Mouse (Mus musculus): ENCODE results near the gene Fbxw2. TPM values are rescaled to one million over a fixed set of nuclear protein-coding genes. Genes with fewer than 3 reads are reported as not detected.

Fbxw2 gene
- total and polyA plus RNA-seq, 3 experiments: 36.7 to 67.8 (median 61.2) TPM

- in situ Hi-C loops (cut with MboI; ENCODE audit: low pct_ligation_motif_present, low pct_unique_long_range_greater_than_20kb, low sequenced_read_pairs): no loop called here
- Histone ChIP-seq H3K79me2 (replicated peaks; ENCODE audit: control insufficient read depth, extremely low read depth, insufficient read depth, poor library complexity, severe bottlenecking) (no peaks in the 10 kb centered on the region), H3K9ac (ENCODE audit: insufficient read depth, low read depth) (no peak overlapping the region), H3K9me3 (replicated peaks; ENCODE audit: low read length) (peaks cover 2% of the 10 kb centered on the region), H3K4me3 (replicated peaks in 1 of 3; ENCODE audit: low read depth in 2 of 3, low read length in 2 of 3, poor library complexity in 1 of 3) (no peak overlapping the region), H3K4me1 (ENCODE audit: control insufficient read depth in 1 of 2, insufficient read depth in 2 of 2) (peaks cover 0 to 5% of the 10 kb centered on the region in 2 experiments; a peak in 1 of 4 replicates), H3K27ac (ENCODE audit: insufficient read depth, low read depth) (no peak overlapping the region), H3K36me3 (replicated peaks in 1 of 2; ENCODE audit: control insufficient read depth in 1 of 2, insufficient read depth in 1 of 2, low read length in 1 of 2) (peaks cover 0 to 8% of the 10 kb centered on the region in 2 experiments), H3K4me2 (ENCODE audit: insufficient read depth, low read depth, poor library complexity, severe bottlenecking) (peak overlapping the region; percentile 38; the same call in 1 of the 2 replicates), H3K27me3 (replicated peaks) (no peaks in the 10 kb centered on the region)
- no peak for DNase-seq (ENCODE audit: extremely low read depth)
- dilution Hi-C loops (cut with MboI; ENCODE audit: extremely low pct_ligation_motif_present, extremely low pct_unique_long_range_greater_than_20kb, low sequenced_read_pairs): no loop called here
- TF ChIP-seq HCFC1 (IDR thresholded peaks at IDR 0.05; ENCODE audit: low read depth, low read length) (no peak), ZNF384 (IDR thresholded peaks at IDR 0.05; ENCODE audit: low read depth, low read length) (no peak), MXI1 (IDR thresholded peaks at IDR 0.05; ENCODE audit: low read depth, low read length) (no peak), PAX5 (IDR thresholded peaks at IDR 0.05; ENCODE audit: low read length) (no peak), RAD21 (IDR thresholded peaks at IDR 0.05; ENCODE audit: low read depth, low read length) (no peak), ZC3H11A (IDR thresholded peaks at IDR 0.05; ENCODE audit: low read depth, low read length) (no peak), ZMIZ1 (IDR thresholded peaks at IDR 0.05; ENCODE audit: low read depth, low read length) (no peak), SIN3A (IDR thresholded peaks at IDR 0.05; ENCODE audit: low read length) (no peak), MEF2A (IDR thresholded peaks at IDR 0.05; ENCODE audit: borderline replicate concordance, low read depth, low read length) (no peak), MAZ (IDR thresholded peaks at IDR 0.05; ENCODE audit: low read depth, low read length) (no peak), ZKSCAN1 (IDR thresholded peaks at IDR 0.05; ENCODE audit: borderline replicate concordance, low read depth, low read length) (no peak), USF2 (conservative IDR thresholded peaks at IDR 0.05; ENCODE audit: low read depth, low read length) (no peak), USF1 (IDR thresholded peaks at IDR 0.05; ENCODE audit: low read depth, low read length) (no peak), TCF12 (IDR thresholded peaks at IDR 0.05; ENCODE audit: low read depth, low read length) (no peak), UBTF (IDR thresholded peaks at IDR 0.05; ENCODE audit: low read depth, low read length) (no peak), SMC3 (IDR thresholded peaks at IDR 0.05; ENCODE audit: low read depth, low read length) (no peak), JUND (conservative IDR thresholded peaks at IDR 0.05; ENCODE audit: low read depth, low read length) (no peak), NRF1 (IDR thresholded peaks at IDR 0.05; ENCODE audit: low read depth, low read length) (no peak), KAT2A (IDR thresholded peaks at IDR 0.05; ENCODE audit: insufficient replicate concordance, low read length) (no peak), MAFK (IDR thresholded peaks at IDR 0.05; ENCODE audit: insufficient replicate concordance, low read length) (no peak)
These were observed 17.3 kb upstream of the Fbxw2 start for GRCm38 (mm10) chr2:34843211-34843939.

DNA sequence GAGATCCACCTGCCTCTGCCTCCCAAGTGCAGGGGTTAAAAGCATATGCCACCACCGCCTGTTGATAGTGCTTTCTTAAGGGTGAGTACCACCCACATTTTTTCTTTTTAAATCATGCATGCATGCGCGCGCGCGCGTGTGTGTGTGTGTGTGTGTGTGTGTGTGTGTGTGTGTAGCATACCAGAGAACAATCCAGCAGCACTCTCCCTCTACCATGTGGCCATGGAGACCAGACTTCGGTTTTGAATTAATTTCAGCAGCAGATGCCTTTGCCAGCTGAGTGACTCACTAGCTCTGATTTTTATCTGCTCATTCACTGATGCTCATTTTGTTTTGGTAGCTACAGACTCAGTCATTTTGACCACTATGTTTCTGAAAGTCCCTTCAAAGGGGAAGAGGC, 15.6 kb upstream of the Fbxw2 start:
- no peaks in the 10 kb centered on the region for H3K36me3 ChIP-seq (replicated peaks in 1 of 2; ENCODE audit: control insufficient read depth in 1 of 2, insufficient read depth in 1 of 2, low read length in 1 of 2)
- H3K79me2 ChIP-seq (replicated peaks; ENCODE audit: control insufficient read depth, extremely low read depth, insufficient read depth, poor library complexity, severe bottlenecking): no peaks in the 10 kb centered on the region
- H3K4me2 ChIP-seq (ENCODE audit: insufficient read depth, low read depth, poor library complexity, severe bottlenecking): no peak overlapping the region
- no peak overlapping the region for H3K4me3 ChIP-seq (replicated peaks in 1 of 3; ENCODE audit: low read depth in 2 of 3, low read length in 2 of 3, poor library complexity in 1 of 3)
- in situ Hi-C loops (cut with MboI; ENCODE audit: low pct_ligation_motif_present, low pct_unique_long_range_greater_than_20kb, low sequenced_read_pairs): no loop called here
- H3K27ac ChIP-seq (ENCODE audit: insufficient read depth, low read depth): no peak overlapping the region
- dilution Hi-C loops (cut with MboI; ENCODE audit: extremely low pct_ligation_motif_present, extremely low pct_unique_long_range_greater_than_20kb, low sequenced_read_pairs): no loop called here
- no peaks in the 10 kb centered on the region for H3K9me3 ChIP-seq (replicated peaks; ENCODE audit: low read length)
- H3K27me3 ChIP-seq (replicated peaks): no peaks in the 10 kb centered on the region
- DNase-seq (ENCODE audit: extremely low read depth): no peak
- TF ChIP-seq JUND (conservative IDR thresholded peaks at IDR 0.05; ENCODE audit: low read depth, low read length) (no peak), CHD1 (IDR thresholded peaks at IDR 0.05; ENCODE audit: low read depth, low read length) (no peak), RCOR1 (conservative IDR thresholded peaks at IDR 0.05; ENCODE audit: low read depth, low read length) (no peak), JUN (IDR thresholded peaks at IDR 0.05; ENCODE audit: insufficient read depth, low read depth, low read length) (no peak), RAD21 (IDR thresholded peaks at IDR 0.05; ENCODE audit: low read depth, low read length) (no peak), HCFC1 (IDR thresholded peaks at IDR 0.05; ENCODE audit: low read depth, low read length) (no peak), IRF4 (IDR thresholded peaks at IDR 0.05; ENCODE audit: low read depth, low read length) (no peak), USF2 (conservative IDR thresholded peaks at IDR 0.05; ENCODE audit: low read depth, low read length) (no peak)
- H3K9ac ChIP-seq (ENCODE audit: insufficient read depth, low read depth): no peak overlapping the region
- H3K4me1 ChIP-seq (ENCODE audit: control insufficient read depth in 1 of 2, insufficient read depth in 2 of 2): no peaks in the 10 kb centered on the region
